Mouse (Mus musculus): ENCODE measurements around the gene Gins1. TPM values are rescaled to one million over a fixed set of nuclear protein-coding genes. Genes with fewer than 3 reads are reported as not detected.
"Not testable (repeated sequence)": the region's sequence is repeated elsewhere in the genome, so short reads cannot be mapped to it uniquely, and the experiment has no call there.

The Gins1 gene
- 10 to 100 TPM; 16.8 to 18.9 TPM for total RNA-seq (2021)

DNA sequence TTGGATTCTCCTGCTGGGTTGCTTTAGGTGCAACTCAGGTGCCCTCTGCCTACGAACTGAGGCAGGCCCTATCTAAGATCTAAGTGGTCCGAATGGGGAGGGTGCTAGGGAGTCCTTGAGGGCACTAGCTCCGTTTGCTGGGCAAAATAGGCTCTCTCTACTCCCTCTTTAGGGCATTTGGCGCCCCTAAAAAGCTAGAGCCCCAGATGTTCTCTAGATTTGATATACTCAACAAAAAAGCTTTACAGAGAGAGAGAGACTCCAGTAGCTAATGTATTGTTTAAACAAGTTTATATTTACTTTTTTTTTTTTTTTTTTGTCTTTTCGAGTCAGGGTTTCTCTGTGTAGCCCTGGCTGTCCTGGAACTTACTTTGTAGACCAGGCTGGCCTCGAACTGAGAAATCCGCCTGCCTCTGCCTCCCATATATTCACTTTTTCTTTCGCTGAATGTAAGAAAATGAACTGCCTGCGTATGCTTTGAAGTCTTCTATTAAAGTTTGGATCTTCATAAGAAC is at the start of gene Gins1:
Gins1 (plus strand) TSS at position 465 of the 515 bp plus-strand sequence.
- DNase-seq = no peak

DNA sequence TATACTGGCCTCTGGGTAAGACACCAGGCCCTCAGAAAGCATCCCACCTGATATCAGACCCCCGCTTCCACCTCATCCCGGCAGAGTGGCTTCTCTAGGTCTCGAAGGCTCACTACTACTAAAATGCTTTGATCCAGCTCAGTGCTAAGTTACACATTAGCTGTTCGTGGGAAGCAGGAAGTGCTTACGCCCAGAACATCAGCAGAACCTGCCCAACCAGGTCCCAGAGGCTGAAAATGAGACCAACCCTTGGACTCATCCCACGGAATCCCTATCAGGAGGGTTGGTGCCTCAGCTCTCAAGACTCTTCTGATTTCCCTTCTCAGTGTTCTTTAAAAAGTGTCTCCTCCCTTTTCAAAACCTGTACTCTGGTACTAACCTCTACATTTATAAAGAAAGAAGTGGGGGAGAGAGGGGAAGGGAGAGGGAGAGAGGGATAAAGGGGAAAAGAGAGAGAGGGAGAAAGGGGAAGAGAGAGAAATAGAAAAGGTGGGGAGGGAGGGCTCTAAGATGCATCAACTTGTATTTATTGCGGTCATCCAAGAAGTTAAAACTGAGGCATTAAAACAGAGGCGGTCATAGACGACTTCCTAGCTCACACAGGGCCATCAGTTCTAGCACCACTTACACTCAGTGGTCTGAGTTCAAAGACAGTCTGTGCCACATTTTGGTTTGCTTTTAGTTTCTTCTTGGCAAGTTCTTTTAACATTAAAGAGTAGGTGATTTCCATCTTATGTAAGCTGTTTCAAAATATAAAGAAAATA is 46.3 kb upstream of the Gins1 start:
- no peak for DNase-seq

GRCm38 (mm10) chr2:150859709-150860470 is 45.3 kb upstream of the Gins1 start:
- no peak for DNase-seq

DNA sequence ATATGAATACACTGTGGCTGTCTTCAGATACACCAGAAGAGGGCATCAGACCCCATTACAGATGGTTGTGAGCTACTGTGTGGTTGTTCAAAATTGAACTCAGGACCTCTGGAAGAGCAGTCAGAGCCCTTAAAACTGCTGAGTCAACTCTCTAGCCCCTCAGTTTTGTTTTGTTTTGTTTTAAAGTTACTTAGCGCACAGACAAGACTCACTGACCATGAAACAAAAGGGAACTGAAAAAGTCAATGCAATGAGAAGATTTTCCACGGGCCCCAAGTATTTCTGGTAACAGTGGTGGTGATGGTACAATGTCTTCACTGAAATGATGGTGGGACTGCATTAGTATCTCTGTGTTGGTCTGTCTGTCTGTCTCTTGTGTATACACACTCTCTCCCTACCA is 44.1 kb upstream of the Gins1 start:
- DNase-seq = no peak

GRCm38 (mm10) chr2:150867021-150867420 is 38.2 kb upstream of the Gins1 start:
- no peak for DNase-seq

GRCm38 (mm10) chr2:150869446-150869845 is 35.8 kb upstream of the Gins1 start:
- DNase-seq = no peak

GRCm38 (mm10) chr2:150874508-150874907 is 30.7 kb upstream of the Gins1 start:
- DNase-seq = no peak

DNA sequence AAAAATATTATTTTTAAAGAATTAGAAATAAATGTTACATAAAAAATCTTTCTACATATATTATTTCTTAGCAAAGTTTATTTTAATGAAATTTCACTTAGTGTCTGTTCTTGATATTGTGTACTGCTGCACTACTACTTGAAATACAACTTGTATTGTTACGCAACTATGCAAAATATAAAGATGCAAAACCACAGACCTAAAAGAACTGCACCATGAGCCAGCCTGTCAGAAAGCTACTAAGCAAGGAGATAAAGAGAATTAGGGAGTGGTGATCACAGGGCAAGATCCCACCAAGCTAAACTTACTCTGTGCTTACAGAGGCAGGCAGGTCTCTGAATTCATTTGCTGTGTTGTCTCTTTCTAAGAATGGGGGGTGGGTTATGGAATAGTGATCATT is 30.0 kb upstream of the Gins1 start:
- DNase-seq = no peak

DNA sequence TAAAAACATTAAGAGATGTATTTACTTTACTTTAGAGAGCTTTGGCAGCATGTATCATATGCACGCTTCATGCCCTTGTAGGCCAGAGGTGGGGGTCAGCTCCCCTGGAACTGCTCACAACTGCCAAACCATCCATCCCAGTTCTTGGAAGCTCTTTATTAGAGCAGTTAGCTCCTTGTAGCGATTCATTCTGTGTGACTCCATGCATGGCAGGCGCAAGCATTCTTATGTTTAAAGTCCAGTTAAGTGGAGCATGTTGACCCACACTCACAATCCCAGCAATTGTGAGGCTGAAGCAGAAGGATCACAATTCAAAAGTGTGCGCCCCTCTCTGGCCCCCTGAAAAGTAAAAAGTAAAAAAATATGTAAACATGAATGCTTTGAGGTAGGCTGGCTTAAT is 27.6 kb upstream of the Gins1 start:
- no peak for DNase-seq

GRCm38 (mm10) chr2:150884075-150884778 is 21.0 kb upstream of the Gins1 start:
- no peak for DNase-seq

GRCm38 (mm10) chr2:150884779-150885110 is 20.5 kb upstream of the Gins1 start:
- DNase-seq = no peak

GRCm38 (mm10) chr2:150885814-150886213 is 19.4 kb upstream of the Gins1 start:
- DNase-seq = no peak

- DNase-seq = no peak
Observed at GRCm38 (mm10) chr2:150886315-150886714, 18.9 kb upstream of the Gins1 start.

DNA sequence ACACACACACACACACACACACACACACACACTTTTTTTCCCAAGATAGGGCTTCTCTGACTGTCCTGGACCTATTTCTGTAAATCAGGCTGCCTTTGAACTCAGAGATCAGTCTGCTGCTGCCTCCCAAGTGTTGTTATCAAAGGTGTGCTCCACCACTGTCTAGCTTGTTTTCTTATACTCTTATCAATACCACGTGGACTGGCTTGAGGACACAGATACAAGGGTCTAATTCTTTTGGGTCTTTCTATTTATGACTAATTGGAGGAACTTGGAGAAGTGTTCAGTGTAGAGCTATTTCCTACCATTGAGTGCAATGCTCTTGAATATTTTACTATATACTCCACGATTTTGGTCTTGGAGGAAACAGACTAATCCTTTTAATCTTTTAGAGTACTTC is 17.8 kb upstream of the Gins1 start:
- DNase-seq = no peak

- no peak for DNase-seq
Observed at GRCm38 (mm10) chr2:150894617-150895267, 10.5 kb upstream of the Gins1 start.

DNA sequence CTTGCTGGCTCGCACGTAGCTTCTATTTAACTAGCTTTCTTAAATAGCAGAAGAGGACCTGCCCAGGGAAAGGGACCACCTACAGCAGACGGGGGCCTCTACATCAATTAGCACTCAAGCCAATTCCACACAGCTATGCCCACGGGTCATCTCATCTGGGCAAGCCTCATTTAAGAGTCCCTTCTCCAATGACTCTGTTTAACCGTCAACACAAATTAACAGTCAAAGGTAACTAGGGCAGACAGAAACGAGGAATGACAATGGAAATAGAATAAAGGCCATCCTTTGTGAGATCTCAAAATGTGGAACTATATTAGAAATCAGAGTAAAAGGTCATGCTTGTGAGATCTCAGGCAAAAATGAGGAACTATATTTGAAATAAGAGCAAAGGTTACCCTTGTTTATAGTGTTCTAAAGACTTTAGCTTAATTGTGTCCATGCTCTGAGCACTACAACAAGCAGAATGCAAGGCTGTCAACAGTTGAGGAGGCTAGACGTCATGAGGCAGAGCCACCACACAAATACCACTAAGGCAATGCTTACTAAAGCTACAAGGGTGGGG is 9.4 kb upstream of the Gins1 start:
- DNase-seq = no peak

GRCm38 (mm10) chr2:150900341-150900740 is 4.9 kb upstream of the Gins1 start:
- DNase-seq = no peak

- DNase-seq = no peak
Observed at GRCm38 (mm10) chr2:150902347-150902746, 2.9 kb upstream of the Gins1 start.

- peak; percentile 99 for DNase-seq
Observed at GRCm38 (mm10) chr2:150904272-150904935, 796 bp upstream of the Gins1 start, which contains the start of gene Abhd12. Gene Abhd12 (minus strand): TSS chr2:150904741.

DNA sequence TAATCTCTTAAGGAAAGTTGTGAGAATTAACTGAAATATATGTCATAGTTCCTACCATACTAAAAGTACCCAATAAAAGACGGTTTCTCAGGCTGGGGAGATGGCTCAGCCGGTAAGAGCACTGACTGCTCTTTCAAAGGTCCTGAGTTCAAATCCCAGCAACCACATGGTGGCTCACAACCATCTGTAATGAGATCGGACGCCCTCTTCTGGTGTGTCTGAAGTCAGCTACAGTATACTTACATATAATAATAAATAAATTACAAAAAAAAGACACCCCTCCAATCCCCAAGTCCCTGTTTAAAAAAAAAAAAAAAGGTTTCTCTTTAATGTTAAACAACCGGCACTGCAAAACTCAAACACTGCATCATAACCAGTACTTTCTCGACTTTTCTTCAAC is 3.7 kb downstream of the Gins1 start:
- DNase-seq = not testable (repeated sequence)

DNA sequence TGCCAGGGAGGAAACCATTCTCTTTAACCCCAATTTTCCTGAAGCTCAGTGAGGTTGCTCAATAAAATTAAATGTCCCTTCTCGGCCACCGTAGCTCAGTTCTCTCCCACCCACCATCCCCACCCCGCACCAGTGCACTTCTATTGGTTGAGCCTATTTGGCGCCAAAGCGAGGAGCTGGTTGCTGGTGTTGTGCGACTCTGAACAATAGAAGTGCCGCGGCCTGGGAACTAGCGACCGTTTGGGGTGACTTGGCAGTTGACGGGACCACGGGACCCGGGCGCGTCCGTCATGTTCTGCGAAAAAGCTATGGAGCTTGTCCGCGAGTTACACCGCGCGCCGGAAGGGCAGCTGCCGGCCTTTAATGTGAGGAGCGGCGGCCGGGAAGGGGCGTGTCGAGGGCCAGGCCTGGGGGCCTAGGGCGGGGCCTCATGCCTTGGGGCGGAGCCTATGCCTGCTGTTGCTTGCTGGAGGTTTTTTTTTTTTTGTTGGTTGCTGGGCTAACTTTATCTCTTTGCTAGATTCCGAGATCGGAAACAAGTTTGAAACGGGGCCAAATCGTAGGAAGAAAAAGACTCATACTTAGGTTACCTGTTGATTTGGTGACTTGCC is 4.3 kb downstream of the Gins1 start:
- DNase-seq = peak; percentile 94

Data from heart, postnatal 4 days (tissue).